Mouse (Mus musculus): ENCODE data around the gene Sucla2. TPM values are rescaled to one million over a fixed set of nuclear protein-coding genes. Genes with fewer than 3 reads are reported as not detected.

The Sucla2 gene
- total and polyA plus RNA-seq, 3 experiments = 51.9 to 98.4 (median 60.3) TPM

DNA sequence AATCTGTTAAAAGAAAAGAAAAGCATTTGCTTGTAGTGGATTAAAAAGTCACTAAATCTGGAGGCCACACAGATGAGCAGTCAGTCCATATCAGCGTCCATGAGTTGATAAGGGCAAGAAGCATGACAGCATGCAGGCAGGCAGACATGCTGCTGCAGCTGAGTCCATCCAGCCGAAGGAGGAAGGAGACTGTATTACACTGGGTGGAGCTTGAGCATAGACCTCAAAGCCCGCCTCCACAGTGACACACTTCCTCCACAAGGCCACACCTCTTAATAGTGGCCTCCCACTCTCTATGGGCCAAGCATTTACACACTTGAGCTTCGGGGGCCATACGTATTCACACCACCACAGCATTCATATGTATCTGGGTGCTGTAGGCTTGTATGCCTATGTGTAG, 48.9 kb downstream of the Sucla2 start:
- Histone ChIP-seq H3K27ac (ENCODE audit: insufficient read depth, low read depth) (no peak overlapping the region), H3K79me2 (replicated peaks; ENCODE audit: control insufficient read depth, extremely low read depth, insufficient read depth, poor library complexity, severe bottlenecking) (no peaks in the 10 kb centered on the region), H3K27me3 (replicated peaks) (no peaks in the 10 kb centered on the region), H3K9me3 (replicated peaks; ENCODE audit: low read length) (peaks cover 5% of the 10 kb centered on the region), H3K4me2 (ENCODE audit: insufficient read depth, low read depth, poor library complexity, severe bottlenecking) (no peak overlapping the region), H3K36me3 (replicated peaks in 1 of 2; ENCODE audit: control insufficient read depth in 1 of 2, insufficient read depth in 1 of 2, low read length in 1 of 2) (peaks cover 15 to 64% of the 10 kb centered on the region in 2 experiments), H3K9ac (ENCODE audit: insufficient read depth, low read depth) (no peak overlapping the region), H3K4me1 (ENCODE audit: control insufficient read depth in 1 of 2, insufficient read depth in 2 of 2) (no peaks in the 10 kb centered on the region), H3K4me3 (replicated peaks in 1 of 3; ENCODE audit: low read depth in 2 of 3, low read length in 2 of 3, poor library complexity in 1 of 3) (no peak overlapping the region)
- no peak for TF ChIP-seq TBP (conservative IDR thresholded peaks at IDR 0.05; ENCODE audit: low read depth, low read length)
- no peak for TF ChIP-seq PAX5 (IDR thresholded peaks at IDR 0.05; ENCODE audit: low read length)
- no peak for TF ChIP-seq NELFE (IDR thresholded peaks at IDR 0.05; ENCODE audit: low read depth, low read length)
- no peak for TF ChIP-seq NRF1 (IDR thresholded peaks at IDR 0.05; ENCODE audit: low read depth, low read length)
- no peak for DNase-seq (ENCODE audit: extremely low read depth)
- dilution Hi-C loops (cut with MboI; ENCODE audit: extremely low pct_ligation_motif_present, extremely low pct_unique_long_range_greater_than_20kb, low sequenced_read_pairs) = no loop called here
- in situ Hi-C loops (cut with MboI; ENCODE audit: low pct_ligation_motif_present, low pct_unique_long_range_greater_than_20kb, low sequenced_read_pairs) = no loop called here

DNA sequence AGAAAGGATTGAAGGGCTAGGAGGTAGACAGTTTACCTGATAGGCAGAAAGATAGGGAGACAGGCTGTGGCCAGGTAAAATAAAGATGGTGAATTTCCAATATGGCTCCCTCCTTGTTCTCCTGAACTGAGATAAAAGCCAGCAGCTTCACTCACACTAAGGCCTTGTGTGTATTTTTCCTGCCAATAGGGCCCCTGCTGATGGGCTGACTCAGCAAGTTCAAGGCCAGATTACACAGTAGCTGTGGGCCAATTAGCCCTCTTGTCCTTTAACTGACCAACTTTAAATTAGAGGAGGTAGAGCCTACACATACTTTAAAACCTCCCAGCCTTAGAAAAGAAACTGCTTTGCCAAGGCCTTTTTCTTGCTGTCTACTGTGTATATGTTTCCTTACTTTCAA, 51.2 kb downstream of the Sucla2 start:
- Histone ChIP-seq H3K27me3 (replicated peaks) (no peaks in the 10 kb centered on the region), H3K79me2 (replicated peaks; ENCODE audit: control insufficient read depth, extremely low read depth, insufficient read depth, poor library complexity, severe bottlenecking) (no peaks in the 10 kb centered on the region), H3K4me1 (ENCODE audit: control insufficient read depth in 1 of 2, insufficient read depth in 2 of 2) (no peaks in the 10 kb centered on the region), H3K9me3 (replicated peaks; ENCODE audit: low read length) (peaks cover 5% of the 10 kb centered on the region), H3K36me3 (replicated peaks in 1 of 2; ENCODE audit: control insufficient read depth in 1 of 2, insufficient read depth in 1 of 2, low read length in 1 of 2) (peaks cover 13 to 63% of the 10 kb centered on the region in 2 experiments), H3K4me2 (ENCODE audit: insufficient read depth, low read depth, poor library complexity, severe bottlenecking) (no peak overlapping the region), H3K9ac (ENCODE audit: insufficient read depth, low read depth) (no peak overlapping the region), H3K4me3 (replicated peaks in 1 of 3; ENCODE audit: low read depth in 2 of 3, low read length in 2 of 3, poor library complexity in 1 of 3) (no peak overlapping the region), H3K27ac (ENCODE audit: insufficient read depth, low read depth) (no peak overlapping the region)
- peak; percentile 60; the same call in 1 of the 2 replicates for TF ChIP-seq MAFK (IDR thresholded peaks at IDR 0.05; ENCODE audit: insufficient replicate concordance, low read length)
- no peak for TF ChIP-seq SIN3A (IDR thresholded peaks at IDR 0.05; ENCODE audit: low read length)
- in situ Hi-C loops (cut with MboI; ENCODE audit: low pct_ligation_motif_present, low pct_unique_long_range_greater_than_20kb, low sequenced_read_pairs) = no loop called here
- dilution Hi-C loops (cut with MboI; ENCODE audit: extremely low pct_ligation_motif_present, extremely low pct_unique_long_range_greater_than_20kb, low sequenced_read_pairs) = no loop called here
- DNase-seq (ENCODE audit: extremely low read depth) = no peak

DNA sequence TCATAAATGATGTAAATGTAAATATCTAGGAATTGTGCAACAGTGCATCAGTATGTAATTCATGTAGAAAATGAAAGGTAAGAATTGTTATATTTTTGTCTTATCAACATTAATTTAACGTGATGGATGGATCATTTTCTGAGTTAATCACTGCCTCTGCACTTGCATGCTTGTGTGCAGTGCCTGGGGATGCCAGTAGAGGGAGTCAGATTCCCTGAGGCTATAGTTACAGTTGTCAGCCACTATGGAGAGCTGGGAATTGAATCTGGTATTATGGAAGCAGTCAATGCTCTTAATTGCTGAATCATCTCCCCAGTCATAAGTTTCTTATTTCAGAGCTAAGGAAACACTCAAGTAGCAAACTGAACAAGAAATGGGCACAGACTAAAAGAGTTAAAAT, 63.0 kb downstream of the Sucla2 start:
- no peaks in the 10 kb centered on the region for H3K4me1 ChIP-seq (ENCODE audit: control insufficient read depth in 1 of 2, insufficient read depth in 2 of 2)
- peaks cover 3% of the 10 kb centered on the region for H3K9me3 ChIP-seq (replicated peaks; ENCODE audit: low read length)
- dilution Hi-C loops (cut with MboI; ENCODE audit: extremely low pct_ligation_motif_present, extremely low pct_unique_long_range_greater_than_20kb, low sequenced_read_pairs) (no loop called here), in situ Hi-C loops (cut with MboI; ENCODE audit: low pct_ligation_motif_present, low pct_unique_long_range_greater_than_20kb, low sequenced_read_pairs) (no loop called here)
- H3K36me3 ChIP-seq (replicated peaks in 1 of 2; ENCODE audit: control insufficient read depth in 1 of 2, insufficient read depth in 1 of 2, low read length in 1 of 2) = peaks cover 14 to 53% of the 10 kb centered on the region in 2 experiments
- TF ChIP-seq CTCF (conservative IDR thresholded peaks at IDR 0.05 in 1 of 2, IDR thresholded peaks at IDR 0.05 in 1 of 2; ENCODE audit: low read depth in 2 of 2, low read length in 2 of 2) = peak; percentile 44 to 61
- TF ChIP-seq ELF1 (IDR thresholded peaks at IDR 0.05; ENCODE audit: low read depth, low read length) = no peak
- H3K79me2 ChIP-seq (replicated peaks; ENCODE audit: control insufficient read depth, extremely low read depth, insufficient read depth, poor library complexity, severe bottlenecking) = no peaks in the 10 kb centered on the region
- H3K27me3 ChIP-seq (replicated peaks) = no peaks in the 10 kb centered on the region
- H3K9ac ChIP-seq (ENCODE audit: insufficient read depth, low read depth) = no peak overlapping the region
- no peak overlapping the region for H3K4me2 ChIP-seq (ENCODE audit: insufficient read depth, low read depth, poor library complexity, severe bottlenecking)
- H3K4me3 ChIP-seq (replicated peaks in 1 of 3; ENCODE audit: low read depth in 2 of 3, low read length in 2 of 3, poor library complexity in 1 of 3) = no peak overlapping the region
- H3K27ac ChIP-seq (ENCODE audit: insufficient read depth, low read depth) = no peak overlapping the region
- peak; percentile 9 for DNase-seq (ENCODE audit: extremely low read depth)

DNA sequence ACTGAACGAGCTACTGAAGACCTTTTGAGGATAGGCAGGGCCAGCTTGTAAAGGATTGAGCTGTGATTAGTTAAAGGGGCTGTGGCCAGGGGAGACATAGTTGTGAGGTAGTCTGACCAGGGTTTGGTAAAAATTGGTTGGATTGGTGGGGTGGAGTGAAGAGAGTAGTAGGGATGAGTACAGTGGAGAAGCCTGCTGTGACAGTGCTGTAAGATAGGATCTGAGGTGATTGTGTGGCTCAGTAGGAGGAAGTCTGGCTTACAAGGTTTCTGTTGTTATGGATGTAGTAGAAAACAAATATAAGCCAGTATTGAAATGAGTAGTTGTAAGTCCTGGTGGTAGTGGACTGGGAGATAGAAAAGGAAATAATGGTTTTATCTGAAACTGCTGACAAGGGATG, 67.0 kb downstream of the Sucla2 start:
- no peaks in the 10 kb centered on the region for H3K79me2 ChIP-seq (replicated peaks; ENCODE audit: control insufficient read depth, extremely low read depth, insufficient read depth, poor library complexity, severe bottlenecking)
- DNase-seq (ENCODE audit: extremely low read depth) = no peak
- no peak overlapping the region for H3K9ac ChIP-seq (ENCODE audit: insufficient read depth, low read depth)
- no peaks in the 10 kb centered on the region for H3K9me3 ChIP-seq (replicated peaks; ENCODE audit: low read length)
- dilution Hi-C loops (cut with MboI; ENCODE audit: extremely low pct_ligation_motif_present, extremely low pct_unique_long_range_greater_than_20kb, low sequenced_read_pairs) (no loop called here), in situ Hi-C loops (cut with MboI; ENCODE audit: low pct_ligation_motif_present, low pct_unique_long_range_greater_than_20kb, low sequenced_read_pairs) (no loop called here)
- no peaks in the 10 kb centered on the region for H3K4me1 ChIP-seq (ENCODE audit: control insufficient read depth in 1 of 2, insufficient read depth in 2 of 2)
- TF ChIP-seq MAX (IDR thresholded peaks at IDR 0.05; ENCODE audit: low read length) (no peak), MYC (IDR thresholded peaks at IDR 0.05; ENCODE audit: low read depth, low read length) (no peak), KAT2A (IDR thresholded peaks at IDR 0.05; ENCODE audit: insufficient replicate concordance, low read length) (no peak), RAD21 (IDR thresholded peaks at IDR 0.05; ENCODE audit: low read depth, low read length) (no peak), POLR2AphosphoS2 (IDR thresholded peaks at IDR 0.05; ENCODE audit: low read depth, low read length) (no peak), ZC3H11A (IDR thresholded peaks at IDR 0.05; ENCODE audit: low read depth, low read length) (no peak), USF2 (conservative IDR thresholded peaks at IDR 0.05; ENCODE audit: low read depth, low read length) (no peak), MEF2A (IDR thresholded peaks at IDR 0.05; ENCODE audit: borderline replicate concordance, low read depth, low read length) (no peak)
- H3K4me3 ChIP-seq (replicated peaks in 1 of 3; ENCODE audit: low read depth in 2 of 3, low read length in 2 of 3, poor library complexity in 1 of 3) = no peak overlapping the region
- H3K36me3 ChIP-seq (replicated peaks in 1 of 2; ENCODE audit: control insufficient read depth in 1 of 2, insufficient read depth in 1 of 2, low read length in 1 of 2) = peaks cover 13 to 69% of the 10 kb centered on the region in 2 experiments
- no peak overlapping the region for H3K27ac ChIP-seq (ENCODE audit: insufficient read depth, low read depth)
- no peaks in the 10 kb centered on the region for H3K27me3 ChIP-seq (replicated peaks)
- no peak overlapping the region for H3K4me2 ChIP-seq (ENCODE audit: insufficient read depth, low read depth, poor library complexity, severe bottlenecking)
